Mouse (Mus musculus) liver, embryonic 14.5 days (tissue): ENCODE results near the gene Nrxn2. TPM values are rescaled to one million over a fixed set of nuclear protein-coding genes. Genes with fewer than 3 reads are reported as not detected.

ENCODE experiments used
- ATAC-seq: fragments of 200-750 bp; cut with Nextera tagmentation; 2 replicates; pipeline ENCODE4 v1.8.0; 2017; ENCODE audit warnings: moderate number of reproducible peaks, mild to moderate bottlenecking, moderate library complexity; ENCODE audit not compliant: insufficient read depth
- DNase-seq, 3 experiments: peaks; one replicate each; pipeline ENCODE4 v3.0.0-alpha.2; 2012 to 2013; ENCODE audit warnings: low read depth in 3 of 3, low spot score in 3 of 3
- H3K27ac ChIP-seq: fragments of 300-500 bp; sonication (generic); 2 replicates; pipeline ENCODE4 v1.5.1; 2014; ENCODE audit warnings: moderate library complexity, mild to moderate bottlenecking, control low read depth, inconsistent platforms
- H3K27me3 ChIP-seq: fragments of 300-500 bp; sonication (generic); 2 replicates; pipeline ENCODE4 v1.6.1; 2014; ENCODE audit warnings: mild to moderate bottlenecking, low read length, moderate library complexity; ENCODE audit not compliant: control insufficient read depth, insufficient read depth
- H3K36me3 ChIP-seq: fragments of 300-500 bp; sonication (generic); replicated peaks from 2 replicates; pipeline ENCODE4 v1.6.1; 2014; ENCODE audit warnings: low read depth; ENCODE audit not compliant: control insufficient read depth, insufficient read depth
- H3K4me1 ChIP-seq, 2 experiments: fragments of 200-500 bp in 1 of 2; fragments of 300-500 bp in 1 of 2; sonication (generic) in 1 of 2; replicated peaks; 2 replicates each; pipeline ENCODE4 v1.6.1; 2012 to 2014; ENCODE audit warnings: antibody characterized with exemption in 1 of 2, inconsistent platforms in 1 of 2, low read length in 1 of 2; ENCODE audit not compliant: control insufficient read depth in 2 of 2, insufficient read depth in 2 of 2
- H3K4me2 ChIP-seq: fragments of 300-500 bp; sonication (generic); 2 replicates; pipeline ENCODE4 v1.6.1; 2014; ENCODE audit warnings: low read depth, mild to moderate bottlenecking, control low read depth, moderate library complexity
- H3K4me3 ChIP-seq, 2 experiments: fragments of 200-500 bp in 1 of 2; fragments of 300-500 bp in 1 of 2; sonication (generic) in 1 of 2; 2 replicates each; pipeline ENCODE4 v1.5.1; 2012 to 2014; ENCODE audit warnings: low read depth in 2 of 2, low read length in 2 of 2, mild to moderate bottlenecking in 2 of 2, control low read depth in 1 of 2, inconsistent platforms in 1 of 2, moderate library complexity in 1 of 2; ENCODE audit not compliant: insufficient read depth in 1 of 2
- H3K9ac ChIP-seq: fragments of 300-500 bp; sonication (generic); replicated peaks from 2 replicates; pipeline ENCODE4 v1.6.1; 2014; ENCODE audit warnings: mild to moderate bottlenecking, control low read depth, moderate library complexity
- H3K9me3 ChIP-seq: fragments of 300-500 bp; sonication (generic); 2 replicates; pipeline ENCODE4 v1.6.1; 2016; ENCODE audit warnings: low read length, mixed read lengths; ENCODE audit not compliant: control insufficient read depth
- CTCF ChIP-seq: IDR thresholded peaks from 2 replicates; pipeline ENCODE4 v1.5.1; 2016; ENCODE audit warnings: antibody characterized with exemption, low read depth, control low read depth
- EP300 ChIP-seq: IDR thresholded peaks from 2 replicates; pipeline ENCODE4 v1.6.1; 2016; ENCODE audit warnings: antibody characterized with exemption, low read depth
- WGBS: fragments of 180-500 bp; shearing (Covaris S2); extraction: QIAGEN DNeasy Blood & Tissue Kit; methylation state at CpG from one replicate; pipeline ENCODE4 v1.1.7; 2014; ENCODE audit not compliant: insufficient replicate concordance; 5-methylcytosine and 5-hydroxymethylcytosine counted together
- polyA plus RNA-seq, 2 experiments: library from polyadenylated mRNA; depleted of rRNA in 1 of 2; stranded (reverse) in 1 of 2; unstranded in 1 of 2; fragments of >200 nt; fragmentation: Nextera tagmentation in 1 of 2; extraction: Ambion mirVana in 1 of 2; gene quantifications; 2 replicates each; pipeline versions ENCODE4 v1.2.1 to v1.2.3; 2012 to 2014

The Nrxn2 gene
- polyA plus RNA-seq, 2 experiments = 0.27 to 0.46 TPM

- TF ChIP-seq EP300 = no peak
- 64% methylated on average over 8 of the region's 8 CpGs for WGBS
- no peaks in the 10 kb centered on the region for H3K4me1 ChIP-seq
- ATAC-seq = no peak
- H3K27ac ChIP-seq = no peak overlapping the region
- no peak overlapping the region for H3K4me2 ChIP-seq
- no peaks in the 10 kb centered on the region for H3K9me3 ChIP-seq
- no peak for DNase-seq
- H3K9ac ChIP-seq = no peak overlapping the region
- H3K36me3 ChIP-seq = no peaks in the 10 kb centered on the region
- H3K27me3 ChIP-seq = no peaks in the 10 kb centered on the region
- H3K4me3 ChIP-seq = no peak overlapping the region
Measured at GRCm38 (mm10) chr19:6408749-6409148, 9.8 kb upstream of the Nrxn2 start.

- WGBS = 55% methylated on average over 5 of the region's 5 CpGs
- H3K4me3 ChIP-seq = no peak overlapping the region
Measured at GRCm38 (mm10) chr19:6409176-6409575, 9.4 kb upstream of the Nrxn2 start.

GRCm38 (mm10) chr19:6409936-6410335 lies 8.6 kb upstream of the Nrxn2 start:
- H3K9ac ChIP-seq = no peak overlapping the region
- no peak overlapping the region for H3K4me2 ChIP-seq
- H3K4me1 ChIP-seq = no peaks in the 10 kb centered on the region
- ATAC-seq (no peak), DNase-seq (no peak)
- H3K27me3 ChIP-seq = no peaks in the 10 kb centered on the region
- H3K36me3 ChIP-seq = no peaks in the 10 kb centered on the region
- H3K9me3 ChIP-seq = no peaks in the 10 kb centered on the region
- TF ChIP-seq EP300 = no peak
- no peak for TF ChIP-seq CTCF
- WGBS = 62% methylated on average over 5 of the region's 5 CpGs
- no peak overlapping the region for H3K4me3 ChIP-seq
- no peak overlapping the region for H3K27ac ChIP-seq

More at GRCm38 (mm10) chr19:6409176-6409575, 9.4 kb upstream of the Nrxn2 start:
- Histone ChIP-seq H3K9ac (no peak overlapping the region), H3K4me2 (no peak overlapping the region), H3K27ac (no peak overlapping the region), H3K27me3 (no peaks in the 10 kb centered on the region), H3K9me3 (no peaks in the 10 kb centered on the region), H3K4me1 (no peaks in the 10 kb centered on the region), H3K36me3 (no peaks in the 10 kb centered on the region)
- no peak for ATAC-seq
- TF ChIP-seq EP300 = no peak
- no peak for TF ChIP-seq CTCF
- DNase-seq = no peak

- H3K27ac ChIP-seq = no peak overlapping the region
- WGBS = 67% methylated on average over 14 of the region's 14 CpGs
- H3K4me2 ChIP-seq = no peak overlapping the region
- TF ChIP-seq CTCF (no peak), EP300 (no peak)
- no peaks in the 10 kb centered on the region for H3K27me3 ChIP-seq
- no peaks in the 10 kb centered on the region for H3K9me3 ChIP-seq
- DNase-seq (no peak), ATAC-seq (no peak)
- H3K4me3 ChIP-seq = no peak overlapping the region
- H3K9ac ChIP-seq = no peak overlapping the region
- H3K36me3 ChIP-seq = no peaks in the 10 kb centered on the region
- H3K4me1 ChIP-seq = no peaks in the 10 kb centered on the region
Measured at GRCm38 (mm10) chr19:6412798-6413197, 5.7 kb upstream of the Nrxn2 start.

GRCm38 (mm10) chr19:6415454-6415853 lies 3.1 kb upstream of the Nrxn2 start:
- H3K27me3 ChIP-seq = peaks cover 18% of the 10 kb centered on the region
- no peaks in the 10 kb centered on the region for H3K4me1 ChIP-seq
- no peak overlapping the region for H3K4me2 ChIP-seq
- H3K36me3 ChIP-seq = no peaks in the 10 kb centered on the region
- ATAC-seq (no peak), DNase-seq (no peak)
- H3K9me3 ChIP-seq = no peaks in the 10 kb centered on the region
- H3K4me3 ChIP-seq = no peak overlapping the region
- H3K27ac ChIP-seq = no peak overlapping the region
- 10% methylated on average over 6 of the region's 6 CpGs for WGBS
- no peak for TF ChIP-seq EP300
- no peak for TF ChIP-seq CTCF
- no peak overlapping the region for H3K9ac ChIP-seq
